8 mouse cellular contexts compared by ENCODE assay signal in genomic region chr2:173186047-173186943, GRCm38 (mm10). TPM values are rescaled to one million over a fixed set of nuclear protein-coding genes. Genes with fewer than 3 reads are reported as not detected.
DNase-seq lines count a peak whose midpoint lies in the region; ATAC-seq lines count a peak whose summit lies in the region.

No protein-coding gene starts in this region.

- H3K4me3 ChIP-seq in hindbrain, embryonic 10.5 days, result no peak overlapping the region
- no peak overlapping the region for H3K4me3 ChIP-seq in lung, embryonic 16.5 days (ENCODE audit: low read length)

- peak; percentile 85 for ATAC-seq in frontal cortex, adult (ENCODE audit: low TSS enrichment)
- peak; percentile 63 for ATAC-seq in lung, embryonic 16.5 days (ENCODE audit: low read depth)

- H3K36me3 ChIP-seq in hindbrain, embryonic 10.5 days, result no peaks in the 10 kb centered on the region
- H3K36me3 ChIP-seq in lung, embryonic 16.5 days (ENCODE audit: control insufficient read depth, insufficient read depth, low read length), result no peaks in the 10 kb centered on the region

- H3K27me3 ChIP-seq in hindbrain, embryonic 10.5 days (ENCODE audit: insufficient read depth, poor library complexity, severe bottlenecking), result peaks cover 17% of the 10 kb centered on the region
- H3K27me3 ChIP-seq in lung, embryonic 16.5 days (ENCODE audit: control insufficient read depth, insufficient read depth, low read depth, low read length), result peaks cover 4% of the 10 kb centered on the region

- no peak overlapping the region for H3K27ac ChIP-seq in hindbrain, embryonic 10.5 days
- no peak overlapping the region for H3K27ac ChIP-seq in lung, embryonic 16.5 days (ENCODE audit: low read length)

- H3K9me3 ChIP-seq in hindbrain, embryonic 10.5 days, result no peaks in the 10 kb centered on the region
- H3K9me3 ChIP-seq in lung, embryonic 16.5 days (ENCODE audit: control insufficient read depth, low read length), result no peaks in the 10 kb centered on the region

- 36% methylated on average over 26 of the region's 26 CpGs for WGBS in hindbrain, embryonic 10.5 days
- 19% methylated on average over 26 of the region's 26 CpGs for WGBS in lung, embryonic 16.5 days

- peak; percentile 73 for DNase-seq in MN1 (ENCODE audit: low spot score)
- peak; percentile 54 for DNase-seq in cerebellum, adult 9-10 months
- DNase-seq in hindbrain, embryonic 10.5 days (ENCODE audit: low spot score), result peak; percentile 87
- peak; percentile 64 for DNase-seq in layer of hippocampus, adult 9-11 months
- DNase-seq in ovary, postnatal 10 days (ENCODE audit: low spot score), result peak; percentile 83
- DNase-seq in thymus, postnatal 0 days (ENCODE audit: low spot score), result peak; percentile 77

- peaks cover 12% of the 10 kb centered on the region for H3K4me1 ChIP-seq in hindbrain, embryonic 10.5 days (replicated peaks)
- no peaks in the 10 kb centered on the region for H3K4me1 ChIP-seq in lung, embryonic 16.5 days (replicated peaks; ENCODE audit: control insufficient read depth, insufficient read depth, low read length)

- no peak overlapping the region for H3K4me2 ChIP-seq in lung, embryonic 16.5 days (ENCODE audit: low read depth, low read length)

- H3K9ac ChIP-seq in lung, embryonic 16.5 days (ENCODE audit: low read length), result no peak overlapping the region

RNA-seq across cellular contexts. Expression of gene Zbp1, which starts 32.4 kb away (rescaled TPM):
- polyA plus RNA-seq in hindbrain, embryonic 10.5 days (2016; fragmentation: Nextera tagmentation; extraction: Ambion mirVana), result 0.17 and 0.73 TPM in 2 replicates
- 0.55 and 1.8 TPM in 2 replicates for polyA plus RNA-seq in lung, embryonic 16.5 days (2015; fragmentation: Nextera tagmentation; extraction: Ambion mirVana)
- 42.1 and 52.8 TPM in 2 replicates for polyA plus RNA-seq in thymus, postnatal 0 days (2015; fragmentation: Nextera tagmentation; extraction: Ambion mirVana)

RNA-seq across cellular contexts. Expression of gene Pck1, which starts 33.4 kb away (rescaled TPM):
- not detected in 2 replicates for polyA plus RNA-seq in hindbrain, embryonic 10.5 days (2016; fragmentation: Nextera tagmentation; extraction: Ambion mirVana)
- 0.08 TPM in 1 of 2 replicates, not detected in the other for polyA plus RNA-seq in lung, embryonic 16.5 days (2015; fragmentation: Nextera tagmentation; extraction: Ambion mirVana)
- polyA plus RNA-seq in thymus, postnatal 0 days (2015; fragmentation: Nextera tagmentation; extraction: Ambion mirVana), result 0.51 and 1.6 TPM in 2 replicates

Comparison
In these comparisons a context has a peak if more than half of its experiments do, and no peak if none do; other contexts are left out.
1. RNA of gene Zbp1, which starts 32.4 kb away (polyA plus RNA-seq): 42.1 to 52.8 TPM in thymus, postnatal 0 days; 0.55 to 1.8 TPM in lung, embryonic 16.5 days and 0.17 to 0.73 TPM in hindbrain, embryonic 10.5 days; every median in the first group is over 10 times any median in the second.
2. Peak in every context shown above with its lines, with median percentiles within 50 percentile points of each other: DNase-seq.